Mouse (Mus musculus) hindbrain, embryonic 12.5 days (tissue): ENCODE measurements at regions not wholly inside any gene's neighbourhood (a gene's known extent, or its start where the extent isn't known, plus 50 kb on each side); places are given as distances from the start of the nearest gene placed in this dataset.

Experiments used
- ATAC-seq: fragments of 200-750 bp; cut with Nextera tagmentation; 2 replicates; pipeline ENCODE4 v1.8.0; 2017; ENCODE audit warnings: moderate TSS enrichment; ENCODE audit not compliant: low FRiP score
- H3K27ac ChIP-seq: fragments of 300-500 bp; sonication (generic); 2 replicates; pipeline ENCODE4 v1.5.1; 2016; ENCODE audit warnings: mild to moderate bottlenecking
- H3K27me3 ChIP-seq: fragments of 300-500 bp; sonication (generic); 2 replicates; pipeline ENCODE4 v1.6.1; 2016; ENCODE audit warnings: mild to moderate bottlenecking
- H3K36me3 ChIP-seq: fragments of 300-500 bp; sonication (generic); 2 replicates; pipeline ENCODE4 v1.6.1; 2016; ENCODE audit warnings: mild to moderate bottlenecking
- H3K4me1 ChIP-seq: fragments of 300-500 bp; sonication (generic); 2 replicates; pipeline ENCODE4 v1.6.1; 2016
- H3K4me2 ChIP-seq: fragments of 300-500 bp; sonication (generic); replicated peaks from 2 replicates; pipeline ENCODE4 v1.6.1; 2016; ENCODE audit warnings: mild to moderate bottlenecking
- H3K4me3 ChIP-seq: fragments of 300-500 bp; sonication (generic); 2 replicates; pipeline ENCODE4 v1.5.1; 2016; ENCODE audit warnings: mild to moderate bottlenecking
- H3K9ac ChIP-seq: fragments of 300-500 bp; sonication (generic); 2 replicates; pipeline ENCODE4 v1.6.1; 2016; ENCODE audit warnings: mild to moderate bottlenecking, moderate library complexity
- H3K9me3 ChIP-seq: fragments of 300-500 bp; sonication (generic); replicated peaks from 2 replicates; pipeline ENCODE4 v1.6.1; 2016; ENCODE audit warnings: mild to moderate bottlenecking
- WGBS: fragments of 180-500 bp; shearing (Covaris S2); methylation state at CpG from one replicate; pipeline ENCODE4 v1.1.7; 2016; 5-methylcytosine and 5-hydroxymethylcytosine counted together

DNA sequence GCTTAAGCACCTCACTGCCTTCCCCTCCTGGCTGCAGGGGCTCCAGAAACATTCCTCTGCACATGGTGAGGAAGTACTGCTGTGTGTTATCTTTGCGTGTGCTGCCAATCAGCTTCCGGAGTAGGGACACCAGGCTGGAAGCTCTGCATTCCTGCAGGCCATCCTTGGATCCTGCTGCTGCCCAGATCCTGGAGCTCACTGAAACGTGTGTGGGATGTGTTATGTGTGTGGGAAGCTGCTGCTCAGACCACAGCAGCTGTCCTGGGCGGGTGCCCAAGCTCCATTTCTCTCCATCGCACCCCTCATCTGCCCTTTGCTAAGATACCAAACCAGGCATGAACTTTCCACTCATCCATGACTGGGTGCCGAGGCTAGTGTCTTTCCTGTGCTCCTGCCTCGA is 129.5 kb upstream of the Lrfn2 start:
- no peak for ATAC-seq
- Histone ChIP-seq H3K9me3 (no peaks in the 10 kb centered on the region), H3K27me3 (no peaks in the 10 kb centered on the region), H3K4me2 (no peak overlapping the region), H3K9ac (no peak overlapping the region), H3K27ac (no peak overlapping the region), H3K4me3 (no peak overlapping the region), H3K4me1 (no peaks in the 10 kb centered on the region), H3K36me3 (no peaks in the 10 kb centered on the region)
- 68% methylated on average over 7 of the region's 7 CpGs for WGBS

DNA sequence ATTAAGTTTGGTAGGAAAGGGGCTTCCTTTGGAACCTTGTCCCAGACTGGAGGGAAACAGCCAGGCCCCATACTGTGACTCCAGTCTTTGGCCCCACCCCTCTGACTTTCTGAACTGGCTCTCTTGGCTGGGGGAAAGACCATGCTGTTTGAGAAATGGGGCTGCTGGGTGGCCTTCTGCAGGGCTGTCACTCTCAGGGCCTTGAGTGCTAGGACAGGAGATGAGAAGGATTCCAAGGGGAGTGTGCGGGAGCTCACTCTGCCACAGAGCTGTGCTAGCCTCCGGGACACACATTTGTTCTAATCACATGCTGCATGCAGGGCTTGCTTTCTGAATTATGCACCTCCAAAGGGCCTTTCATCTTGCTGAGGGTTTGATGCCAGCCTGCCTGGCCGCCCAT is 124.3 kb upstream of the Lrfn2 start:
- WGBS, result 63% methylated on average over 3 of the region's 3 CpGs
- ATAC-seq, result no peak

DNA sequence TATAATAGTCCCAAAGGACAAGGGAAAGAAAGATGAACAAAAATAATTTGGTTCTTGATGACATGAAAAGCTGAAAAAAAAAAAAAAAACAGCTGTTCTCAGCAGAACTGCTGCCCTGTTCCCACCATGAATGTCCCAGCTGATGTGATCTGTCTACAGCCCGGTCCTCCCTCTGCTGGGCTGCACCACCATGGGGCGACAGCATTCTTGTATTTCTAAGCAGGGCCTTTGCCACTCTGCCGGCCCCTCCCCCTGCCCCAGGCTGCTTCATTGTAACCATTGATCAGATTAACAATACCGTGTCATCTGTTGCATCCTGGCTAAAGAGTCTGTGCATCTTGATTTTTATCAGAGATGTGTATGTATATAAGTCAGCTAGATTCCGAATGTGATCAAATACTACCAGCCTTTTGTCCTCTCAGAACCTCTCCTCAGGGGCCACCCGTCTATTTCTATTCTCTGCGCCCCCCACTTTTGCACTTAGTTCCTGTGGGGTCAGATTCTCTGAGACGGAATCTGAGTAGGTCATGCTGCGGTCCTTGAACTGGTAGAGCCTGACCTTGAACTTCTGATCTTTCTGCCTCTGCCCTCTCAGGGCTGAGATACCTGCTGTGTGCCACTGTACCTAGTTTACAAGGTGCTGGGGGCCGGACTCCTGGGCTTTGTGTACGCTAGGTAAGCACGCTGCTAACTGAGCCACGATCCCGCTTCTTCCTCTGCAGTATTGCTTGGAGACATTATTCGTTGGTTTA is 117.2 kb upstream of the Lrfn2 start:
- H3K9ac ChIP-seq, result no peak overlapping the region
- no peak overlapping the region for H3K27ac ChIP-seq
- H3K4me3 ChIP-seq, result no peak overlapping the region
- H3K27me3 ChIP-seq, result no peaks in the 10 kb centered on the region; the same call in 1 of the 2 replicates
- WGBS, result 41% methylated on average over 15 of the region's 15 CpGs
- H3K36me3 ChIP-seq, result no peaks in the 10 kb centered on the region
- no peak overlapping the region for H3K4me2 ChIP-seq
- no peaks in the 10 kb centered on the region for H3K9me3 ChIP-seq
- peaks cover 24% of the 10 kb centered on the region for H3K4me1 ChIP-seq
- ATAC-seq, result peak; percentile 74

More for the DNA sequence above, 124.3 kb upstream of the Lrfn2 start:
- Histone ChIP-seq H3K9ac (no peak overlapping the region), H3K4me3 (no peak overlapping the region), H3K4me1 (peaks cover 5% of the 10 kb centered on the region; the same call in 1 of the 2 replicates), H3K36me3 (no peaks in the 10 kb centered on the region), H3K9me3 (no peaks in the 10 kb centered on the region), H3K27ac (no peak overlapping the region), H3K27me3 (no peaks in the 10 kb centered on the region), H3K4me2 (no peak overlapping the region)

DNA sequence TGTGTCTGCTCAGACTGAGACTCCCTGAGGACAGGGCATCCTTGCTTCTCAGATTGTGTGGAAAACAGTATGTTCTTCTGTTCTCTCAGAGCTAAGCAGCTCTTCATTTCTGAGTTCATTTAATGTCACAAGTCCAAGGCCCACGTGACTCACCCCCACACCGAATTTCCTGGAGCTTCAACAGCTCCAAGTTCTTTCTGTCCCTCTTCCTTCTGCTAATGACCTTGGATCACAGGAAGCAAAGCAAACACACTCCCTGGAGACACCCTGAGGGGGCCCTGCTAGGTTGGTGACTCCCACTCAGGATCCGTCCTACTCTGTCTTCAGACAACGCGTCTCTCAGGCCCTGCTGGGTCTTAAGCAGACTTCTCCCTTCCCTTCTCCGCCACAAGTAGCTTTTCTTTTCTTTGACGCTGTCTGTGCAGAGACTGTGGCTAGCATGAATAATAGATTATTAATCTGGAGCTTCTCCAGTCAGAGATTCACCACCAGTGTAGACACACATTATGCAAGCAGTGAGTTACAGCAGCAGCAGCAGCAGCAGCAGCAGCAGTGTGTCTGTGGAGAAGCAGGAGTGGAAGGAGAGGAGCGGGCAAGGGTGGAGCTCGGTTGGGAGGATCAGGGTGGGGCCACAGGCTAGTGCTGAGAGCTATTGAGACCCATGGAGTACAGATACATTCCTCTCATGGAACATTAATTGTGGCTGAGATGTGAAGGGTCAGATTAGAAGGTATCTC is 115.4 kb upstream of the Lrfn2 start:
- H3K4me2 ChIP-seq, result no peak overlapping the region
- H3K27ac ChIP-seq, result no peak overlapping the region
- H3K36me3 ChIP-seq, result no peaks in the 10 kb centered on the region
- H3K4me1 ChIP-seq, result peaks cover 26% of the 10 kb centered on the region
- no peak for ATAC-seq
- H3K27me3 ChIP-seq, result no peaks in the 10 kb centered on the region; the same call in 1 of the 2 replicates
- 64% methylated on average over 9 of the region's 9 CpGs for WGBS
- no peak overlapping the region for H3K9ac ChIP-seq
- H3K4me3 ChIP-seq, result no peak overlapping the region
- H3K9me3 ChIP-seq, result no peaks in the 10 kb centered on the region

DNA sequence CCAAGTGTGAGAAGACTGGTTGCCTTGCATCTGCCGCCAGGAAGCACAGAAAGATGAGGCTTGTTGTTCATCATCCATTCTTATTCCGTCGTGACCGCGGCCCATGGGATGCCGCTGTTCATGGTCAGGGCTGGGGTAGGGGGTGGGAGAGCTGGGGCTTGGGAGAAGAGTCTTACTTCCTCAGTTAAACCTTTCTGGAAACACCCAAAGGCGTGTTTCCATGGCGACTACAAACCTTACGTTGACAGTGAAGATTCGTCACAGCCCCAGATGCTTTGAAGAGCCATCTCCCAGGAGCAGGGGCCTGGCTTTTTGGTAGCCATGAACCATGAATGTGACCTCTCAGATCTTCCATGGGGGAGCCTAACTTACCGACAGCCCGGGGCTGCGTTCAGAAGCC is 114.6 kb upstream of the Lrfn2 start:
- Histone ChIP-seq H3K4me3 (no peak overlapping the region), H3K36me3 (no peaks in the 10 kb centered on the region), H3K9me3 (no peaks in the 10 kb centered on the region), H3K9ac (no peak overlapping the region), H3K4me2 (no peak overlapping the region), H3K27ac (no peak overlapping the region), H3K4me1 (peaks cover 21% of the 10 kb centered on the region), H3K27me3 (no peaks in the 10 kb centered on the region; the same call in 1 of the 2 replicates)
- ATAC-seq, result no peak
- 67% methylated on average over 13 of the region's 13 CpGs for WGBS

DNA sequence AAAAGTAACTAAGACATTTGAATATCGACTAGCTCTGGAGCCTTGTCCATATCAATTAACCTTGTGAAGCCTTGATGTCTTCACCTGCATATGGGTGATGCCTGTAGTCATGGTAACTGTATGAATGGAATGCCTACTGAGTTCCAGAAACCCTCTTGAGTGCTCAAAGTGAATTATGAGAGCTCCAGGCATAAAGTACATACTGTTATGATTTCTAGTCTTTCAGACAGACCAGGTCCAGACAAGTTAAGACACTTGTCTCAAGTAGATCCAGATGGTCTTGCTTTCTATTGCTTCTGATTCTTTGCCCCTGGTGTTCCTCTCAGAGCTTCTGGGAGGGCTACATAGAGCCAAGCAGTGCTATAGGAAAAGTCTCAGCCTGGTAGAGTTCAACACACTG is 112.5 kb upstream of the Lrfn2 start:
- no peaks in the 10 kb centered on the region for H3K9me3 ChIP-seq

DNA sequence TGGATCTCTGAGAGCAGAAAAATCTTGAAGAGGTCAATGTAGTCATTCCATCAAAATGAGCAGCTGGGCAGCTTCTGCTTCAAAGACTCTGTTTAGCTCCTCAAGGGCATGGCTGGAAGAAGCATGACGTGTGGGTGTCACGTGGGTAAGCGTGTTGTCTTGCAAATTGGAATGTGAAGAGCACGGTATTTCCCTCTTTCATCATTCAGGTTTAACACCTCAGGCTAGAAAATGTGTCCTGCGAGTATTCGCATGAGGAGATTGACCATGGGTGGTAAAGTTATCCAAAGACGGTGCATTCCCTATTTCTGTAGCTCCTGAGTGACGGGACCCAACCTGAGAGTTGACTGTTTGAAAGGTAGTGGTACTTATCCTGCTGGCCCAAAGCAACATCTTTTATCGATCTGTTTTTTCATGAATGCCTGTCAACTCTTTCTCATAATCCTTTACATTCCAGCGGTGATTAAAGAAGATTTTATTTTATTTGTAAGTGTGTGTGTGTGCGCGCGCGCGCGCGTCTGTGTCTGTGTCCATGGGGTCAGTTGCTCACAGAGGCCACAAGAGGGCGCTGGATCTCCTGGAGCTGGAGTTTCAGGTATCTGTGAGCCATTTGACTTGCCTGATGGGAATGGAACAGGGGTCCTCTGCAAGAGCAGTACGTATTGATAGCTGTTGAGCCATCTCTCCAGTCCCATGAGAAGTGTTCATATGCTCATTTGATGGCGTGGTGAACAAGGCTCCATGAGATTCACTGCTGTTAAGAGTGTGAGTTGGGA is 109.9 kb upstream of the Lrfn2 start:
- Histone ChIP-seq H3K9ac (no peak overlapping the region), H3K9me3 (no peaks in the 10 kb centered on the region), H3K4me1 (peaks cover 16% of the 10 kb centered on the region), H3K27me3 (no peaks in the 10 kb centered on the region; the same call in 1 of the 2 replicates), H3K27ac (no peak overlapping the region), H3K36me3 (no peaks in the 10 kb centered on the region), H3K4me2 (no peak overlapping the region), H3K4me3 (no peak overlapping the region)
- 89% methylated on average over 20 of the region's 20 CpGs for WGBS
- no peak for ATAC-seq

More for the DNA sequence above, 112.5 kb upstream of the Lrfn2 start:
- Histone ChIP-seq H3K9ac (no peak overlapping the region), H3K27ac (no peak overlapping the region), H3K27me3 (no peaks in the 10 kb centered on the region; the same call in 1 of the 2 replicates), H3K4me2 (no peak overlapping the region), H3K36me3 (no peaks in the 10 kb centered on the region), H3K4me3 (no peak overlapping the region), H3K4me1 (peaks cover 22% of the 10 kb centered on the region)
- WGBS, result 81% methylated on average over 1 of the region's 1 CpGs
- ATAC-seq, result no peak

DNA sequence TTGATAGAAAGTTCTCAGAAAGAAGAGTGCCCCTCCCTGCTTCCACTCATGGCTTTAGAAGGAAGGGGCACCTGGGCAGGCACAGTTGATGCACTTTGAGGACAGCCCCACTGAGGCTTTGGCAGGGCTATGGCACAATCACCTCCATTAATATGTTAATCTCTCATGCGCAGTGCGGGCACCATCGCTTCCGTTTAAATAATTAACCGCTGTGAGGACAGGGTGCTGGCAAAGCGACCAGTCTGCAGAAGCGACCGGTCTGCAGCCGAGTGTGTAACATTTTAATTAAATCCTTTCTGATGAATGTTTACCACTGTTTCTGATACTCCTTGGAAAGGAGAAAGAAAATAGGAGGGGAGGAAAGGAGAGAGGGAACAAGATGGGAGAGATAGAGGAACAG is 108.3 kb upstream of the Lrfn2 start:
- no peak for ATAC-seq
- no peaks in the 10 kb centered on the region for H3K27me3 ChIP-seq
- H3K9ac ChIP-seq, result no peak overlapping the region
- H3K27ac ChIP-seq, result no peak overlapping the region
- no peak overlapping the region for H3K4me2 ChIP-seq
- WGBS, result 75% methylated on average over 9 of the region's 9 CpGs
- no peak overlapping the region for H3K4me3 ChIP-seq
- H3K36me3 ChIP-seq, result no peaks in the 10 kb centered on the region
- H3K4me1 ChIP-seq, result peaks cover 11% of the 10 kb centered on the region; the same call in 1 of the 2 replicates
- H3K9me3 ChIP-seq, result no peaks in the 10 kb centered on the region

DNA sequence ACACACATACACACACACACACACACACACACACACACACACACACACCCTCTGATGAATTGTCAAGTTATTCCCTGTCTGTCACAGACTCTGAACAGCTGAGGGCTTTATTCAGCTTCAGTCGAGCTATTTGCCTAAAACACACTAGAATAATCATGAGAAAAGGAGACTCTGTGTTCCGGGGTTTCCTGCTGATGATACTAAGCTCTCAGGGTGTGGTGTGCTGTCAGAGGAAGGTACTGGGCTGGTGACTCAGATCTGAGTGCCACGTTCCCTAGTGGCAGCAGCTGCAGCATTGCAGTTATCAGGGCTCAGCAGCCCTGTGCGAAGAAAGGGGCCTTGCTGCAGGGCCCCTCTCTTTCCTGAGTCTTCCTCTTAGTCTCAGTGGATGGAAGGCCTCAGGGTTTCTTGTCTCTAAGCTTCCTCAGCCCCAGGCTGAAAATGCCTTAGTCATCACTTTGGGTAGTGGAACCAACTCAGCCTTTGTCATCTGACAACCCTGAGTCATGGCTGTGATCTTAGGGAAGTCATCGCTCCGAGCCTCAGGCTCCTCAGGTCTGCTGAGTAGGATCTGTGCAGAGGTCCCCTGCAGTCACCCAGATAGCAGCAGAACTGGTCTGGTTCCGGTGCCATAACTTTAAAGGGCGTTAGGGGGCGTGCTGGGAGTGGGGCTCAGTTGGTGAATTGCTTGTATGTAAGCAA is 106.8 kb upstream of the Lrfn2 start:
- H3K36me3 ChIP-seq, result no peaks in the 10 kb centered on the region
- WGBS, result 68% methylated on average over 9 of the region's 9 CpGs
- no peak for ATAC-seq
- no peaks in the 10 kb centered on the region for H3K27me3 ChIP-seq
- no peak overlapping the region for H3K4me2 ChIP-seq
- no peak overlapping the region for H3K9ac ChIP-seq
- H3K27ac ChIP-seq, result no peak overlapping the region
- peaks cover 11% of the 10 kb centered on the region; the same call in 1 of the 2 replicates for H3K4me1 ChIP-seq
- H3K4me3 ChIP-seq, result no peak overlapping the region
- no peaks in the 10 kb centered on the region for H3K9me3 ChIP-seq

DNA sequence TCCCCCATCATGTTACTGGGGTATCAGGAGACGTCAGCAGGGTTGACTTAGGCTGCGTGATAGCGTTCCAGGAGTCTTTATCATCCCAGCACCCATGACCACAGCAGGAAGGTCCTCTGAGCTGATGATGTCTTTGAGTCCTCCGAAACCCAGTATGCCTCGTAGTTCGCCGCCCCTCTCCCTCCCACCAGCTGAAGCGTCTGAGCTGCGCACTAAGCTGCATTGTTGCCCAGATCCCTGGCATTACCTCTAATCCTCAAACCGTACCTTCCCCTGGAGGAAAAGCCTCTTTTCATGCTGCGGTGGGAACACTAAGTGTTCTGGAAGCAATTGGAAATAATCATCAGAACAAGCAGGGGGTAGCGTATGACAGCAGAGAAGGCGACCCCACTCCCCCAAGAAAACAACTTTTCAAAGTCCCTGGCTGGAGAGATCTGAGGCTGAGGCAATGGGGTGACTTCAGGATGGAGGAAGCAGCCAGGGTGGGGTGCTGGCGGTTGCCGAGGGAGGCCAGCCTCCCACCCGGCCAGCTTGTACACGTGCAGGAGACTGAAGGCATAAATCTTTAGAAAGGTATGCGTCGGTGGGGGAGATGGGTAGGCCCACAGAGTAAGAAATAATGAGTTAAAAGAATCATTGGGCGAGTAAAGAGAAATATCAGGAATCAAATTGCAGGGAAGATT is 93.7 kb upstream of the Lrfn2 start:
- Histone ChIP-seq H3K27me3 (no peaks in the 10 kb centered on the region), H3K27ac (no peak overlapping the region), H3K9me3 (no peaks in the 10 kb centered on the region), H3K4me1 (no peaks in the 10 kb centered on the region), H3K4me3 (no peak overlapping the region), H3K9ac (no peak overlapping the region), H3K36me3 (no peaks in the 10 kb centered on the region), H3K4me2 (no peak overlapping the region)
- ATAC-seq, result no peak
- WGBS, result 75% methylated on average over 20 of the region's 20 CpGs

DNA sequence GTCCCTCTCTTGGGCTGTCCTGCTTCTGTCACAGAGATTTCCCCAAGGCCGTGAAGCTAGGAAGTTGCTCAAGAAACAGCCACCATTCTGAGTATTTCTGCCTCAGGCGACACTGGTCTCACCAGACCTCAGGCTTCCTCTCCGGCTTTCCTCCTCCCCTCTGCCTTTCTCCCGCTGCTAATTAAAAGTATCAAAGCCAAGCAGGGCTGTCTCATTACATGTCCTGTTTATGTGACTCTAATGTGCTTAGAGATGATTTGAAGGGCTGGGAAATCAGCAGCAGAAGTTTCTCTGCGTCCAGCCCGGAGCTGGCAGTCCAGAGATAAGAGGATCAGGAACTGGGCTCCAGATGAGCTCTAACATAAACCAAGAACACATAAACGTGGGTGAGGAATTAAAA is 84.3 kb upstream of the Lrfn2 start:
- Histone ChIP-seq H3K4me2 (no peak overlapping the region), H3K27me3 (no peaks in the 10 kb centered on the region), H3K4me1 (no peaks in the 10 kb centered on the region), H3K9ac (no peak overlapping the region), H3K4me3 (no peak overlapping the region), H3K27ac (no peak overlapping the region), H3K9me3 (no peaks in the 10 kb centered on the region), H3K36me3 (no peaks in the 10 kb centered on the region)
- ATAC-seq, result no peak
- 72% methylated on average over 7 of the region's 7 CpGs for WGBS
